In the genomic region with DNA sequence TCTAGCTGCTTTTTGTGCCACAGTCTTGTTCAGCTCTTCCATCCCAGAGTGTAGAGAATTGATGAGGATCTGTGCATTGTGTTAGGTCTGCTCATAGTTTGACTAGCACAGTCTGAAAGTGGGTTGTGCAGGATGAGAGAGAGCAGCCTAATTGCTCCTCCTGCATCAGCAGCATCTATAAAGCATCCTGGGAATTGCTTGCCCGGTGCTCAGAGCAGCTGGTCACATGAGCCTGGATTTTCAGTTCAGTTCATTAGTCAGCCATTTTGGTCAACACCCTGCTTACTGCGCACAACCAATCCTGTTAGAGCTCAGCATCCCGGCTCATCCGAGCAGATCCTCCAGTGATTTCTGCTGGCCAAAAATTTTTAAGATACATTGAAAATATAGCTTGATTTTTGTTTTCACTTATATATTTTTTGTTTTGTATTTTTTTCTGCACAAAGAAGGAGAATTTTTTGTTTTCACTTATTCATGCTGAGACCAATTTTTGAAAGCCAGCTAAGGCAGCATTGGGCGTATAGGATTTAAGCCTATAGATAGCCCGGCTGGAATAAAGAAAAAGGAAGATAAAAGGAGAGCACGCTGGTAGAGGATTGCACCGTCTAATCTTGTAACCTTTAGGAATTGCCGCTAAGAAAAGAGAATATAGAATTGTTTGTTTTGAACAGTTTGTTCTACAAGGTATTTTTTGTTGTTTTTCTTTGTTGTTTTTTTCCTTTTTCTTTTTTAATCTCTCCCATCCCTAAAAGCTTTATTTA, we compare ENCODE assay signal across 8 mouse cellular contexts. TPM values are rescaled to one million over a fixed set of nuclear protein-coding genes. Genes with fewer than 3 reads are reported as not detected.
DNase-seq lines count a peak whose midpoint lies in the region; ATAC-seq and TF ChIP-seq lines count a peak whose summit lies in the region.

No protein-coding gene starts in this region.

- 7% methylated on average over 9 of the region's 9 CpGs for WGBS in cerebellum, adult 2 months
- 6% methylated on average over 9 of the region's 9 CpGs for WGBS in forebrain, postnatal 0 days
- 76% methylated on average over 9 of the region's 9 CpGs for WGBS in lung, postnatal 0 days

- H3K4me2 ChIP-seq in forebrain, postnatal 0 days (ENCODE audit: low read depth), result peak overlapping the region; percentile 72
- no peak overlapping the region for H3K4me2 ChIP-seq in lung, postnatal 0 days (replicated peaks; ENCODE audit: low read depth, low read length)

- peak; percentile 89; the same call in 1 of the 2 replicates for TF ChIP-seq POLR2A in cerebellum, adult 2 months (IDR thresholded peaks at IDR 0.05; ENCODE audit: borderline replicate concordance, insufficient read depth, low read length)

- no peak overlapping the region for H3K27ac ChIP-seq in cerebellum, adult 2 months (ENCODE audit: insufficient read depth, low read length)
- peak overlapping the region; percentile 80 for H3K27ac ChIP-seq in forebrain, postnatal 0 days (ENCODE audit: low read depth, low read length)
- H3K27ac ChIP-seq in lung, postnatal 0 days (ENCODE audit: low read length), result no peak overlapping the region

- H3K36me3 ChIP-seq in forebrain, postnatal 0 days (ENCODE audit: insufficient read depth), result no peaks in the 10 kb centered on the region
- no peaks in the 10 kb centered on the region for H3K36me3 ChIP-seq in lung, postnatal 0 days (ENCODE audit: insufficient read depth, low read length)

- peak; percentile 99 for ATAC-seq in forebrain, postnatal 0 days
- no peak for ATAC-seq in lung, postnatal 0 days

- no peak for TF ChIP-seq EP300 in lung, postnatal 0 days (IDR thresholded peaks at IDR 0.05)

- peak; percentile 96 for DNase-seq in MN1 (ENCODE audit: low spot score)
- DNase-seq in cerebellum, adult 2 months, result peak; percentile 87 to 95
- DNase-seq in forebrain, postnatal 0 days, result peak; percentile 93
- DNase-seq in kidney, adult 18-20 months, result peak; percentile 46
- peak; percentile 61 to 93 for DNase-seq in left cerebral cortex, postnatal 10 days (ENCODE audit: extremely low spot score in 1 of 2, low spot score in 2 of 2)
- DNase-seq in retina, postnatal 1 day, result peak; percentile 97
- DNase-seq in thymus, postnatal 10 days (ENCODE audit: low spot score in 2 of 2), result no peak
- no peak for DNase-seq in lung, postnatal 0 days (ENCODE audit: low spot score)

- no peak for TF ChIP-seq CTCF in cerebellum, adult 2 months (IDR thresholded peaks at IDR 0.05; ENCODE audit: borderline replicate concordance, insufficient read depth, low read depth, low read length)
- TF ChIP-seq CTCF in forebrain, postnatal 0 days (IDR thresholded peaks at IDR 0.05; ENCODE audit: low read depth), result 0 out of 2 replicates have a peak, but pooled peaks have one; percentile 1
- no peak for TF ChIP-seq CTCF in lung, postnatal 0 days (IDR thresholded peaks at IDR 0.05)

- intact Hi-C loops in left cerebral cortex, postnatal 10 days (cut with DNase I), result no loop called here

- peak overlapping the region; percentile 91 for H3K4me3 ChIP-seq in cerebellum, adult 2 months (replicated peaks; ENCODE audit: insufficient read depth, low read depth, low read length)
- peak overlapping the region; percentile 78 for H3K4me3 ChIP-seq in forebrain, postnatal 0 days (ENCODE audit: low read depth, low read length)
- H3K4me3 ChIP-seq in lung, postnatal 0 days (ENCODE audit: low read depth, low read length), result no peak overlapping the region

- peaks cover under 1% of the 10 kb centered on the region; the same call in 1 of the 2 replicates for H3K4me1 ChIP-seq in cerebellum, adult 2 months (ENCODE audit: control insufficient read depth, insufficient read depth, low read length)
- H3K4me1 ChIP-seq in forebrain, postnatal 0 days (ENCODE audit: insufficient read depth), result peaks cover 25% of the 10 kb centered on the region
- peaks cover 9% of the 10 kb centered on the region for H3K4me1 ChIP-seq in lung, postnatal 0 days (ENCODE audit: insufficient read depth, low read depth, low read length)

- no peaks in the 10 kb centered on the region for H3K27me3 ChIP-seq in cerebellum, adult 2 months (ENCODE audit: control insufficient read depth, insufficient read depth, low read length)
- H3K27me3 ChIP-seq in forebrain, postnatal 0 days (ENCODE audit: insufficient read depth, low read length), result no peaks in the 10 kb centered on the region
- H3K27me3 ChIP-seq in lung, postnatal 0 days (replicated peaks; ENCODE audit: insufficient read depth, low read length), result no peaks in the 10 kb centered on the region

- H3K9ac ChIP-seq in forebrain, postnatal 0 days, result peak overlapping the region; percentile 69
- no peak overlapping the region for H3K9ac ChIP-seq in lung, postnatal 0 days (replicated peaks; ENCODE audit: low read depth)

- no peaks in the 10 kb centered on the region for H3K9me3 ChIP-seq in forebrain, postnatal 0 days (ENCODE audit: low read length)
- H3K9me3 ChIP-seq in lung, postnatal 0 days (ENCODE audit: low read length), result no peaks in the 10 kb centered on the region

RNA-seq across cellular contexts. Expression of a gene that starts 18.6 kb away (rescaled TPM):
- 130 and 139 TPM in 2 replicates for polyA plus RNA-seq in cerebellum, adult 2 months (2012; rRNA removed)
- total RNA-seq in forebrain, postnatal 0 days (2014; rRNA removed), result 291 and 319 TPM in 2 replicates
- 133 and 214 TPM in 2 replicates for polyA plus RNA-seq in forebrain, postnatal 0 days (2015; fragmentation: Nextera tagmentation; extraction: Ambion mirVana)
- 100 to 1,000 TPM; 217 to 229 TPM for total RNA-seq in left cerebral cortex, postnatal 10 days (2021)
- polyA plus RNA-seq in lung, postnatal 0 days (2015; fragmentation: Nextera tagmentation; extraction: Ambion mirVana), result 7.5 and 8.4 TPM in 2 replicates

RNA-seq across cellular contexts. Expression of a gene that starts 29.2 kb away (rescaled TPM):
- polyA plus RNA-seq in cerebellum, adult 2 months (2012; rRNA removed), result 25.9 and 29.9 TPM in 2 replicates
- total RNA-seq in forebrain, postnatal 0 days (2014; rRNA removed), result 25.9 and 29.6 TPM in 2 replicates
- polyA plus RNA-seq in forebrain, postnatal 0 days (2015; fragmentation: Nextera tagmentation; extraction: Ambion mirVana), result 44.6 and 53.9 TPM in 2 replicates
- 10 to 100 TPM; 24.6 to 28.0 TPM for total RNA-seq in left cerebral cortex, postnatal 10 days (2021)
- polyA plus RNA-seq in lung, postnatal 0 days (2015; fragmentation: Nextera tagmentation; extraction: Ambion mirVana), result 36.4 and 44.0 TPM in 2 replicates

RNA-seq across cellular contexts. Expression of a gene that starts 55.8 kb away (rescaled TPM):
- 0.68 and 0.84 TPM in 2 replicates for polyA plus RNA-seq in cerebellum, adult 2 months (2012; rRNA removed)
- 0.14 and 0.23 TPM in 2 replicates for total RNA-seq in forebrain, postnatal 0 days (2014; rRNA removed)
- 0.28 and 0.33 TPM in 2 replicates for polyA plus RNA-seq in forebrain, postnatal 0 days (2015; fragmentation: Nextera tagmentation; extraction: Ambion mirVana)
- under 1 TPM; 0.39 to 0.49 TPM for total RNA-seq in left cerebral cortex, postnatal 10 days (2021)
- polyA plus RNA-seq in lung, postnatal 0 days (2015; fragmentation: Nextera tagmentation; extraction: Ambion mirVana), result 0.19 TPM in 1 of 2 replicates, not detected in the other

Comparison
In these comparisons a context has a peak if more than half of its experiments do, and no peak if none do; other contexts are left out.
1. DNase-seq: peak in MN1 (single experiment), cerebellum, adult 2 months (2 of 2), forebrain, postnatal 0 days (single experiment), kidney, adult 18-20 months (single experiment), left cerebral cortex, postnatal 10 days (2 of 2) and retina, postnatal 1 day (single experiment); none in thymus, postnatal 10 days (0 of 2) and lung, postnatal 0 days (single experiment).
2. RNA of a gene that starts 18.6 kb away (polyA plus RNA-seq): 133 to 214 TPM in forebrain, postnatal 0 days and 130 to 139 TPM in cerebellum, adult 2 months; 7.5 to 8.4 TPM in lung, postnatal 0 days; every median in the first group is over 10 times any median in the second.